Mouse (Mus musculus) central nervous system, embryonic 11.5 days (tissue): ENCODE data around the gene Zfp87. TPM values are rescaled to one million over a fixed set of nuclear protein-coding genes. Genes with fewer than 3 reads are reported as not detected.

ENCODE experiments used
- polyA plus RNA-seq: library from polyadenylated mRNA; depleted of rRNA; stranded (reverse); fragments of >200 nt; gene quantifications from 2 replicates; pipeline ENCODE4 v1.2.3, GENCODE M21; 2012; rRNA removed

Zfp87 gene
- polyA plus RNA-seq, result 12.7 and 20.2 TPM in 2 replicates

DNA sequence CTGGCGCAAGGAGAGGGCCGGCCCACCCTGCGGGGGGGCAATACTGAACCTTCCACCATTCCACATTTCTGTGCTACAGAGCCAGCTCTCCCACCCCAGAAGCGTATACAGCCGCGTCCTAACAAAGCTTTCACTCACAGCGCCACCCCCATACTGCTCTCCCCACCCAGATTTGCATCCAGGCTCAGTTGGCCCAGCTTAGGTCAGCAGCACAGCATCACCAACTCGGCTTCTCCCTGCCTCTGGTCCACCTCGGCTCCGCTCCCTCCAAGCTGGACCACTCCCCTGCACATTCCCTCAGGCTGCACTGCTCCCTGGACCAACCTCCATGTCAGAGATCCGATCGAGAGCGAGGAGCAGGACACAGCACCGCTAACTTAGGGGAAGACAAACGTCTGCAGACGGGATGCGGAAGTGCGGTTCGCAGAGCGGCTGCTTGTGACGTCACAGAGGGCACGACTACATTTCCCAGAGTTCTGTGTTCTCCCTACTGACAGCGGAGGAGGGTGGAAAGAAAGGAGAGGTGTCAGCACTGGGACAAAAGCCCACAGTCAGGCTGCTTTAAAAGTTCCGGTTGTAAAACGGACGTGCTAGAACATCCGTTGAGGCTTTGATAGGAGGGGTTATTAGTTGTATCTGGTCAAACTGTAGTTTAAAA is at the start of gene Zfp87, which contains the start of gene Gm26965:
Gene Zfp87 (minus strand): TSS at position 425 of the 658 bp plus-strand sequence.
Gene Gm26965 (minus strand): TSS at position 399 of the 658 bp plus-strand sequence.

GRCm38 (mm10) chr13:67553730-67554129 is 27.8 kb upstream of the Zfp87 start, which contains the start of gene Zfp748:
Gene Zfp748, minus strand, starts transcription at chr13:67553830.

DNA sequence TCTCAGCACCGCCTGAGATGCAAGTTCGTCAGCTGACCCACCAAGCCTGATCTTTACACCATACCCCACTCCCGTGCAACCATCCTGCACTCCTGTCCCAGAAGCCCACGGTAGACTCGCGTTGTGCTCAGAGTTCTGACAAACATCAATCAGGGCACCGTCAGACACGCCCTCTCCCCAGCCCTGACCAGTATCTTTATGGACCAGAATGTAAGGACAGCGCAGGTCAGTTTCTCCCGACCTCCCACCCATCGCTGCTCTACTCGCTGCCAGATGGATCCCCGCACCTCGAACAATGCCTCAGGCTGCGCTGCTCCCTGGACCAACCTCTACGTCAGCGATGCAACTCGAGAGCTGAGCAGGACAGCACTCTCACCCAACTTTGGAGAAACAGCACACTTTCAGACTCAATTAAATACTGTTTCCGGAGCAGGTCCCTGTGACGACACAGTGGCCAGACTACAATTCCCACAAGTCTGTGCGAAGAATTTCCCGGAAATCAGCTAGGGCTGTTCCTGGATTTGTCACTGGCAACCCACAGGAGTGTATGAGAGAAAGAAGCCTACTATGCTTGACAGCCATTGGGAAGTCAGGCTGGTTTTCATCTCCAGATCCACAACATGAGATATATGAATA is 25.8 kb downstream of the Zfp87 start, which contains the start of gene Zfp58:
Gene Zfp58 (minus strand): TSS at position 472 of the 636 bp plus-strand sequence.

DNA sequence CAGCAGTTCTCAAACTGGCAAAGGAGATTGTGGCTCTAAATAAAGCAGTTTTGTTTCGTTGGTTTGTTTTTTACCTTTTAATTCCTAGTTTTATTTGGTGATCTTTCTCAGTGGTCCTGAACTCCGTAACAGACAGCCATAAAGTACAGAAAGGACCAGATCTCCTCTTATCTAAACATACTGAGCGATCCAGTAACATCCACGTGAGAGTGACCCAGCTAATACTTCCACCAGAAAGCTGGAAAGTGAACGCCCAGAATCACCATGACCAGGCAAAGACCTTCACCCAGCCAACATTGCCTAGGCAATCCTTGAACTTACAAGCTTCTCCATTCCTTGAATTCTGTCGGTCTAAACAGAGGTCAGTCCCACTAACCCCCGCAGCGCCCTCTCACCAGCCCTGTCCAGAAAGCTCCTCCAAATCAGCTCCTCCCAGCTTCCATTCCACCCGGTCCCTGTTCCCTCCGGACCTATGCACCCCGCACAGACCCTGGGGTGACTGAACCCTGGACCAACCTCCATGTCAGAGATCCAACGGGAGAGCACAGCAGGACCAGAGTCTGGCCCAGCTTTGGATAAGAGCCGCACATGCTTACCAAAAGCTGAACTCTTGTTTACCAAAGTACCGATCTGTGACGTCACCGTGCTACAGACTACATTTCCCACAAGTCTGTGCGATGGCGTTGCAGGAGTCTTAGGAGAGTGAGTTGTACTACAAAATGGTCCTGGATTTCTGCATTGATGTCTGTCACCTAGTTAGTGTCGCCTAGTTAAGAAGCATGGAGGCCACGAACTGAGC is 42.2 kb downstream of the Zfp87 start, which contains the start of gene Zfp874b:
Gene Zfp874b (minus strand): TSS at position 634 of the 799 bp plus-strand sequence.

Other genes starting within 250 kb of the Zfp87 start
- gene Zfp458, start 247.7 kb downstream of the Zfp87 start, polyA plus RNA-seq, result 1.5 and 2.2 TPM in 2 replicates
- gene Zfp457, start 219.7 kb downstream of the Zfp87 start, polyA plus RNA-seq, result 1.2 and 2.0 TPM in 2 replicates
- gene Zfp595, start 193.6 kb downstream of the Zfp87 start, polyA plus RNA-seq, result 1.5 and 3.2 TPM in 2 replicates
- gene Gm28044, start 165.6 kb downstream of the Zfp87 start, polyA plus RNA-seq, result not detected in 2 replicates
- gene Zfp953, start 165.6 kb downstream of the Zfp87 start, polyA plus RNA-seq, result 0.61 and 1.3 TPM in 2 replicates
- 0.15 and 0.18 TPM in 2 replicates for gene Gm28041, start 150.4 kb downstream of the Zfp87 start, polyA plus RNA-seq
- 0.44 and 0.84 TPM in 2 replicates for gene Zfp456, start 150.4 kb downstream of the Zfp87 start, polyA plus RNA-seq
- gene Zfp429, start 126.4 kb downstream of the Zfp87 start, polyA plus RNA-seq, result 5.5 and 6.9 TPM in 2 replicates
- 0.36 and 1.4 TPM in 2 replicates for gene Zfp459, start 104.8 kb downstream of the Zfp87 start, polyA plus RNA-seq
- gene Zfp874a, start 74.6 kb downstream of the Zfp87 start, polyA plus RNA-seq, result 2.3 and 4.8 TPM in 2 replicates
- gene Zfp874b, start 41.9 kb downstream of the Zfp87 start, polyA plus RNA-seq, result 2.3 and 4.2 TPM in 2 replicates
- gene Zfp58, start 25.6 kb downstream of the Zfp87 start, polyA plus RNA-seq, result 6.4 and 10.1 TPM in 2 replicates
- gene Gm26965, start within 50 bp of the Zfp87 start, polyA plus RNA-seq, result not detected in 2 replicates
- gene Zfp748, start 27.7 kb upstream of the Zfp87 start, polyA plus RNA-seq, result 8.5 and 11.2 TPM in 2 replicates
- 1.2 and 3.6 TPM in 2 replicates for gene Zfp729b, start 83.5 kb upstream of the Zfp87 start, polyA plus RNA-seq
- gene Gm49345, start 111.6 kb upstream of the Zfp87 start, polyA plus RNA-seq, result 0.11 TPM in 1 of 2 replicates, not detected in the other
- gene Zfp729a, start 111.6 kb upstream of the Zfp87 start, polyA plus RNA-seq, result 1.9 and 3.4 TPM in 2 replicates
- gene Zfp738, start 160.9 kb upstream of the Zfp87 start, polyA plus RNA-seq, result 6.1 and 11.8 TPM in 2 replicates
- 5.8 and 10.6 TPM in 2 replicates for gene Zfp65, start 203.0 kb upstream of the Zfp87 start, polyA plus RNA-seq
- 4.4 and 5.5 TPM in 2 replicates for gene Zfp85, start 229.1 kb upstream of the Zfp87 start, polyA plus RNA-seq